Mouse (Mus musculus) spleen, embryonic (tissue): ENCODE data around the gene Igsf21.

Experiments
- CTCF ChIA-PET: fragments of 350-600 bp; sonication (Branson Sonifier 250); formaldehyde crosslinking; loops from one replicate; lab custom pipeline; 2022; lab: Charles Lee

The Igsf21 gene

GRCm38 (mm10) chr4:139986913-139987312, 259.7 kb downstream of the Igsf21 start:
- CTCF ChIA-PET: no interaction called here

- CTCF ChIA-PET: no interaction called here
Observed at GRCm38 (mm10) chr4:139978716-139979115, 267.9 kb downstream of the Igsf21 start.

- CTCF ChIA-PET: no interaction called here
Observed at GRCm38 (mm10) chr4:139977308-139977781, 269.2 kb downstream of the Igsf21 start.
